Mouse (Mus musculus): ENCODE measurements around the gene Rfwd3.
"Not testable (repeated sequence)": the region's sequence is repeated elsewhere in the genome, so short reads cannot be mapped to it uniquely, and the experiment has no call there.

The Rfwd3 gene

GRCm38 (mm10) chr8:111299821-111300568 lies at the start of gene Rfwd3:
Rfwd3 (minus strand) TSS chr8:111300222.
- peak; percentile 99 for DNase-seq (ENCODE audit: low read depth, low spot score)

GRCm38 (mm10) chr8:111343225-111343624 lies 43.2 kb upstream of the Rfwd3 start:
- DNase-seq (ENCODE audit: low read depth, low spot score), result peak; percentile 72

- DNase-seq (ENCODE audit: low read depth, low spot score), result no peak
These were observed 40.2 kb upstream of the Rfwd3 start for GRCm38 (mm10) chr8:111340186-111340585.

GRCm38 (mm10) chr8:111338370-111339208 lies 38.6 kb upstream of the Rfwd3 start:
- DNase-seq (ENCODE audit: low read depth, low spot score), result peak; percentile 45

- peak; percentile 19 for DNase-seq (ENCODE audit: low read depth, low spot score)
These were observed 37.9 kb upstream of the Rfwd3 start, which contains the start of gene Mlkl for GRCm38 (mm10) chr8:111337890-111338347. Mlkl (minus strand) TSS chr8:111338177.

- DNase-seq (ENCODE audit: low read depth, low spot score), result no peak
These were observed 37.4 kb upstream of the Rfwd3 start for GRCm38 (mm10) chr8:111337311-111337889.

- no peak for DNase-seq (ENCODE audit: low read depth, low spot score)
These were observed 36.7 kb upstream of the Rfwd3 start for GRCm38 (mm10) chr8:111336692-111337091.

- DNase-seq (ENCODE audit: low read depth, low spot score), result no peak
These were observed 25.3 kb upstream of the Rfwd3 start for GRCm38 (mm10) chr8:111325222-111325790.

GRCm38 (mm10) chr8:111314729-111315128 lies 14.7 kb upstream of the Rfwd3 start:
- DNase-seq (ENCODE audit: low read depth, low spot score), result no peak

- not testable (repeated sequence) for DNase-seq (ENCODE audit: low read depth, low spot score)
These were observed 13.9 kb upstream of the Rfwd3 start for GRCm38 (mm10) chr8:111313961-111314360.

GRCm38 (mm10) chr8:111312758-111313162 lies 12.7 kb upstream of the Rfwd3 start:
- DNase-seq (ENCODE audit: low read depth, low spot score), result peak; percentile 38

GRCm38 (mm10) chr8:111310006-111310405 lies 10.0 kb upstream of the Rfwd3 start:
- DNase-seq (ENCODE audit: low read depth, low spot score), result not testable (repeated sequence)

- no peak for DNase-seq (ENCODE audit: low read depth, low spot score)
These were observed 5.2 kb upstream of the Rfwd3 start for GRCm38 (mm10) chr8:111305031-111305730.

GRCm38 (mm10) chr8:111304359-111304758 lies 4.3 kb upstream of the Rfwd3 start:
- no peak for DNase-seq (ENCODE audit: low read depth, low spot score)

- DNase-seq (ENCODE audit: low read depth, low spot score), result not testable (repeated sequence)
These were observed 3.2 kb upstream of the Rfwd3 start for GRCm38 (mm10) chr8:111303076-111303803.

- DNase-seq (ENCODE audit: low read depth, low spot score), result peak; percentile 72
These were observed 850 bp upstream of the Rfwd3 start for GRCm38 (mm10) chr8:111300597-111301546.

GRCm38 (mm10) chr8:111299363-111299820 lies 630 bp downstream of the Rfwd3 start:
- DNase-seq (ENCODE audit: low read depth, low spot score), result peak; percentile 89

GRCm38 (mm10) chr8:111298011-111298410 lies 2.0 kb downstream of the Rfwd3 start:
- DNase-seq (ENCODE audit: low read depth, low spot score), result no peak

- DNase-seq (ENCODE audit: low read depth, low spot score), result no peak
These were observed 8.3 kb downstream of the Rfwd3 start for GRCm38 (mm10) chr8:111291733-111292132.
